Comparison of ENCODE assay signal across 16 mouse cellular contexts in the genomic region with DNA sequence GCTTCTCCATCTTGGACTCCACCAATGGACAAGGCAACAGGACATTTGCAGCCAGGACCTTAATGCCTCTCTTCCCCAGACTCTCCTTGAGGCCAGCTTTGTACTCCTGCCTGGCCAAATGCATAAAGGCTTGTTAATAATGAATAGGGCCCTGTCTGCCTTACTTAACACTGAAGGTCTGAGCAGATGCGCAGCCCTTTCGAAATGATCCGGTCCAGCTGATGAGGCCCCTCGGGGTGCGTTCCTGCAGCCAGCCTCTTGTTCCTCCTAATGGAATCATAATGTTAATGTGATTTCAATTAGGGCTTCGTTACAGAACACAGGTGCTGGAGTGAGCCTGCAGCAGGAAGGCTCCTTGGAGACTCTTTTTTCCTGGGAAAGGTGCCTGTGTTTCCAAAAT. TPM values are rescaled to one million over a fixed set of nuclear protein-coding genes. Genes with fewer than 3 reads are reported as not detected.
DNase-seq lines count a peak whose midpoint lies in the region; ATAC-seq lines count a peak whose summit lies in the region.
"Had no signal": no experiment of that assay in that cellular context is flagged by ENCODE, and none has a peak within 500 bp of the region (broad histone marks: within the 10 kb centered on the region; RNA-seq: fewer than 3 reads in every experiment).

No protein-coding gene starts in this region.

- peak; percentile 33 for DNase-seq in limb, embryonic 11.5 days (ENCODE audit: low spot score)
- DNase-seq in limb, embryonic 10.5 days (ENCODE audit: low spot score): no peak
- peak; percentile 65 for DNase-seq in embryonic facial prominence, embryonic 14.5 days (ENCODE audit: low spot score)
- DNase-seq in cerebellum, adult 11-12 months: no peak
- no peak for DNase-seq in thymus, postnatal 14 days
- DNase-seq: adrenal gland, postnatal 10 days; cerebellum, postnatal 10 days; heart, postnatal 14 days; kidney, postnatal 14 days; liver, embryonic 13.5 days had no signal

- H3K36me3 ChIP-seq in limb, embryonic 11.5 days (ENCODE audit: control insufficient read depth, insufficient read depth, low read length): no peaks in the 10 kb centered on the region
- no peaks in the 10 kb centered on the region for H3K36me3 ChIP-seq in limb, embryonic 10.5 days
- H3K36me3 ChIP-seq in embryonic facial prominence, embryonic 14.5 days (ENCODE audit: control insufficient read depth, insufficient read depth, low read length): no peaks in the 10 kb centered on the region
- H3K36me3 ChIP-seq in limb, embryonic 13.5 days: no peaks in the 10 kb centered on the region
- no peaks in the 10 kb centered on the region for H3K36me3 ChIP-seq in neural tube, embryonic 15.5 days
- H3K36me3 ChIP-seq: embryonic facial prominence, embryonic 13.5 days; heart, embryonic 10.5 days; intestine, embryonic 15.5 days; liver, embryonic 13.5 days had no signal

- no peak for ATAC-seq in limb, embryonic 11.5 days (ENCODE audit: insufficient number of reproducible peaks, low FRiP score, low TSS enrichment, low read depth)
- peak; percentile 59; the same call in 1 of the 2 replicates for ATAC-seq in embryonic facial prominence, embryonic 14.5 days (ENCODE audit: low read depth)
- ATAC-seq in limb, embryonic 13.5 days (ENCODE audit: low FRiP score, low read depth): no peak; the same call in 1 of the 2 replicates
- ATAC-seq in neural tube, embryonic 15.5 days (ENCODE audit: low FRiP score): no peak
- ATAC-seq: intestine, embryonic 15.5 days; lung, postnatal 0 days had no signal

- H3K4me3 ChIP-seq in limb, embryonic 11.5 days (ENCODE audit: low read depth, low read length): no peak overlapping the region
- no peak overlapping the region for H3K4me3 ChIP-seq in limb, embryonic 10.5 days
- no peak overlapping the region for H3K4me3 ChIP-seq in embryonic facial prominence, embryonic 14.5 days (ENCODE audit: low read depth, low read length)
- no peak overlapping the region for H3K4me3 ChIP-seq in limb, embryonic 13.5 days
- no peak overlapping the region for H3K4me3 ChIP-seq in neural tube, embryonic 15.5 days (replicated peaks)
- H3K4me3 ChIP-seq: embryonic facial prominence, embryonic 13.5 days; heart, embryonic 10.5 days; intestine, embryonic 15.5 days; liver, embryonic 13.5 days had no signal

- H3K9ac ChIP-seq in limb, embryonic 11.5 days (ENCODE audit: low read length): no peak overlapping the region
- no peak overlapping the region for H3K9ac ChIP-seq in embryonic facial prominence, embryonic 14.5 days (ENCODE audit: low read depth, low read length)
- 0 out of 2 replicates have a peak overlapping the region, but pooled peaks have one; percentile 19 for H3K9ac ChIP-seq in limb, embryonic 13.5 days
- no peak overlapping the region for H3K9ac ChIP-seq in neural tube, embryonic 15.5 days (replicated peaks)
- H3K9ac ChIP-seq: embryonic facial prominence, embryonic 13.5 days; intestine, embryonic 15.5 days; liver, embryonic 13.5 days had no signal

- H3K27me3 ChIP-seq in limb, embryonic 11.5 days (ENCODE audit: control insufficient read depth, insufficient read depth, low read length): no peaks in the 10 kb centered on the region
- H3K27me3 ChIP-seq in limb, embryonic 10.5 days (ENCODE audit: low read depth, poor library complexity, severe bottlenecking): no peaks in the 10 kb centered on the region
- H3K27me3 ChIP-seq in embryonic facial prominence, embryonic 14.5 days (replicated peaks; ENCODE audit: control insufficient read depth, insufficient read depth, low read length): no peaks in the 10 kb centered on the region; the same call in 1 of the 2 replicates
- H3K27me3 ChIP-seq in limb, embryonic 13.5 days: peaks cover 5% of the 10 kb centered on the region
- no peaks in the 10 kb centered on the region for H3K27me3 ChIP-seq in neural tube, embryonic 15.5 days (replicated peaks)
- H3K27me3 ChIP-seq: intestine, embryonic 15.5 days had no signal

- peaks cover 18% of the 10 kb centered on the region for H3K4me1 ChIP-seq in limb, embryonic 11.5 days (ENCODE audit: control insufficient read depth, insufficient read depth, low read length)
- H3K4me1 ChIP-seq in limb, embryonic 10.5 days: peaks cover 47% of the 10 kb centered on the region
- H3K4me1 ChIP-seq in embryonic facial prominence, embryonic 14.5 days (ENCODE audit: control insufficient read depth, insufficient read depth, low read length): peaks cover 10% of the 10 kb centered on the region; the same call in 1 of the 2 replicates
- H3K4me1 ChIP-seq in limb, embryonic 13.5 days: peaks cover 33% of the 10 kb centered on the region
- peaks cover 23% of the 10 kb centered on the region for H3K4me1 ChIP-seq in neural tube, embryonic 15.5 days
- H3K4me1 ChIP-seq: liver, embryonic 13.5 days had no signal

- no peak overlapping the region for H3K27ac ChIP-seq in limb, embryonic 11.5 days (replicated peaks; ENCODE audit: low read depth, low read length)
- no peak overlapping the region for H3K27ac ChIP-seq in limb, embryonic 10.5 days
- H3K27ac ChIP-seq in embryonic facial prominence, embryonic 14.5 days (replicated peaks; ENCODE audit: low read depth, low read length): no peak overlapping the region
- peak overlapping the region; percentile 44; the same call in 1 of the 2 replicates for H3K27ac ChIP-seq in limb, embryonic 13.5 days
- peak overlapping the region; percentile 42; the same call in 1 of the 2 replicates for H3K27ac ChIP-seq in neural tube, embryonic 15.5 days (replicated peaks)
- H3K27ac ChIP-seq: embryonic facial prominence, embryonic 13.5 days; heart, embryonic 10.5 days; intestine, embryonic 15.5 days; liver, embryonic 13.5 days had no signal

- H3K4me2 ChIP-seq in limb, embryonic 11.5 days (ENCODE audit: low read depth, severe bottlenecking): no peak overlapping the region
- no peak overlapping the region for H3K4me2 ChIP-seq in embryonic facial prominence, embryonic 14.5 days (ENCODE audit: low read depth, low read length)
- no peak overlapping the region; the same call in 1 of the 2 replicates for H3K4me2 ChIP-seq in limb, embryonic 13.5 days (replicated peaks)
- no peak overlapping the region for H3K4me2 ChIP-seq in neural tube, embryonic 15.5 days
- H3K4me2 ChIP-seq: embryonic facial prominence, embryonic 13.5 days; intestine, embryonic 15.5 days; liver, embryonic 13.5 days had no signal

- 30% methylated on average over 6 of the region's 6 CpGs for whole genome bisulfite sequencing in limb, embryonic 11.5 days
- WGBS in limb, embryonic 10.5 days: 65% methylated on average over 6 of the region's 6 CpGs
- WGBS in embryonic facial prominence, embryonic 14.5 days: 40% methylated on average over 6 of the region's 6 CpGs
- 23% methylated on average over 6 of the region's 6 CpGs for WGBS in limb, embryonic 13.5 days
- 32% methylated on average over 6 of the region's 6 CpGs for WGBS in neural tube, embryonic 15.5 days

- H3K9me3 ChIP-seq in limb, embryonic 11.5 days (ENCODE audit: control insufficient read depth, low read length): no peaks in the 10 kb centered on the region
- no peaks in the 10 kb centered on the region for H3K9me3 ChIP-seq in limb, embryonic 10.5 days (replicated peaks)
- no peaks in the 10 kb centered on the region for H3K9me3 ChIP-seq in embryonic facial prominence, embryonic 14.5 days (ENCODE audit: control insufficient read depth, low read length)
- H3K9me3 ChIP-seq in limb, embryonic 13.5 days: no peaks in the 10 kb centered on the region
- H3K9me3 ChIP-seq in neural tube, embryonic 15.5 days (replicated peaks): no peaks in the 10 kb centered on the region
- H3K9me3 ChIP-seq: embryonic facial prominence, embryonic 13.5 days; heart, embryonic 10.5 days; intestine, embryonic 15.5 days; liver, embryonic 13.5 days had no signal

RNA-seq across cellular contexts. Expression of a gene that starts 33.7 kb away (rescaled TPM):
- 23.1 and 29.8 TPM in 2 replicates for polyA plus RNA-seq in limb, embryonic 11.5 days (2014; fragmentation: Nextera tagmentation; extraction: Ambion mirVana)
- polyA plus RNA-seq in limb, embryonic 10.5 days (2016; fragmentation: Nextera tagmentation; extraction: Ambion mirVana): 9.9 and 13.4 TPM in 2 replicates
- 31.2 and 34.5 TPM in 2 replicates for polyA plus RNA-seq in embryonic facial prominence, embryonic 14.5 days (2014; fragmentation: Nextera tagmentation; extraction: Ambion mirVana)
- 17.2 and 19.5 TPM in 2 replicates for polyA plus RNA-seq in limb, embryonic 13.5 days (2015; fragmentation: Nextera tagmentation; extraction: Ambion mirVana)
- 22.0 and 29.3 TPM in 2 replicates for polyA plus RNA-seq in neural tube, embryonic 15.5 days (2015; fragmentation: Nextera tagmentation; extraction: Ambion mirVana)

Comparison
In these comparisons a context has a peak if more than half of its experiments do, and no peak if none do; other contexts are left out.
1. DNase-seq: peak in limb, embryonic 11.5 days (single experiment) and embryonic facial prominence, embryonic 14.5 days (single experiment); none in limb, embryonic 10.5 days (single experiment), cerebellum, adult 11-12 months (single experiment) and thymus, postnatal 14 days (single experiment).
2. H3K27ac ChIP-seq: peak in limb, embryonic 13.5 days (single experiment) and neural tube, embryonic 15.5 days (single experiment); none in limb, embryonic 11.5 days (single experiment), limb, embryonic 10.5 days (single experiment) and embryonic facial prominence, embryonic 14.5 days (single experiment).